Mouse (Mus musculus) hindbrain, embryonic 13.5 days (tissue): Measurements from ENCODE around the gene Mctp1. TPM values are rescaled to one million over a fixed set of nuclear protein-coding genes. Genes with fewer than 3 reads are reported as not detected.
A peak's percentile ranks its signal among the peaks of the same experiment; 100 is the strongest.
"Not testable (repeated sequence)": the region's sequence is repeated elsewhere in the genome, so short reads cannot be mapped to it uniquely, and the experiment has no call there.

Experiments used
- ATAC-seq: fragments of 200-750 bp; cut with Nextera tagmentation; 2 replicates; pipeline ENCODE4 v1.8.0; 2017; ENCODE audit warnings: moderate TSS enrichment; ENCODE audit not compliant: low FRiP score
- H3K27ac ChIP-seq: fragments of 300-500 bp; sonication (generic); 2 replicates; pipeline ENCODE4 v1.5.1; 2015; ENCODE audit warnings: inconsistent platforms, mild to moderate bottlenecking, moderate library complexity
- H3K27me3 ChIP-seq: fragments of 300-500 bp; sonication (generic); 2 replicates; pipeline ENCODE4 v1.6.1; 2015; ENCODE audit warnings: mild to moderate bottlenecking, inconsistent platforms
- H3K36me3 ChIP-seq: fragments of 300-500 bp; sonication (generic); 2 replicates; pipeline ENCODE4 v1.6.1; 2015; ENCODE audit warnings: mild to moderate bottlenecking, inconsistent platforms
- H3K4me1 ChIP-seq: fragments of 300-500 bp; sonication (generic); replicated peaks from 2 replicates; pipeline ENCODE4 v1.6.1; 2015; ENCODE audit warnings: inconsistent platforms
- H3K4me2 ChIP-seq: fragments of 300-500 bp; sonication (generic); 2 replicates; pipeline ENCODE4 v1.6.1; 2015; ENCODE audit warnings: inconsistent platforms, mild to moderate bottlenecking, moderate library complexity
- H3K4me3 ChIP-seq: fragments of 300-500 bp; sonication (generic); 2 replicates; pipeline ENCODE4 v1.5.1; 2015; ENCODE audit warnings: mild to moderate bottlenecking, inconsistent platforms
- H3K9ac ChIP-seq: fragments of 300-500 bp; sonication (generic); 2 replicates; pipeline ENCODE4 v1.6.1; 2015; ENCODE audit warnings: mild to moderate bottlenecking, inconsistent platforms
- H3K9me3 ChIP-seq: fragments of 300-500 bp; sonication (generic); 2 replicates; pipeline ENCODE4 v1.6.1; 2016; ENCODE audit warnings: inconsistent platforms
- WGBS: fragments of 180-500 bp; shearing (Covaris S2); methylation state at CpG from one replicate; pipeline ENCODE4 v1.1.7; 2015; 5-methylcytosine and 5-hydroxymethylcytosine counted together
- polyA plus RNA-seq: library from polyadenylated mRNA; unstranded; fragments of >200 nt; fragmentation: Nextera tagmentation; extraction: Ambion mirVana; gene quantifications from 2 replicates; pipeline ENCODE4 v1.2.1, GENCODE M21; 2015

The Mctp1 gene
- polyA plus RNA-seq, 1 experiment from 2014 or later, result 3.5 TPM

DNA sequence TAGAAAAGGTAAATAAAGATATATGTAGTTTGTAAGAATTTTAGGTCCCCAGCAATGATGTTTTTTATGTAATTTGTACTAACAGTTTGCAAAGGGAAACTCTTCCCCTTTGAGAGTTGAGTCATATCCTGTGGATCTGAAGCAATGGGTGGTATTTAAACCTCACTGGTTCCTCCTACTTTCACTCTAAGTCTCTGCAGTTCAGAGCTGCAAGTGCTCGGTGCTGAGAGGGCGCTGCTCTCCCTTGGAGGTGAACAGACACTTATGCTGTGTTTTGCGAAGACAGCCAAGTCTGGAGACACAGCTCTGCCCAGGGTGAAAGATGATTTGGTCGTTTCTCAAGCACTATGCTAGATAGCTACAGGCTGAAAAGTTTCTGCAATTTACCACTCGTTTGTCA, 195.1 kb downstream of the Mctp1 start:
- Histone ChIP-seq H3K36me3 (no peaks in the 10 kb centered on the region), H3K9ac (no peak overlapping the region), H3K4me3 (no peak overlapping the region), H3K27me3 (no peaks in the 10 kb centered on the region), H3K27ac (no peak overlapping the region), H3K4me2 (no peak overlapping the region), H3K4me1 (no peaks in the 10 kb centered on the region), H3K9me3 (no peaks in the 10 kb centered on the region)
- WGBS, result 47% methylated on average over 5 of the region's 5 CpGs
- no peak for ATAC-seq

DNA sequence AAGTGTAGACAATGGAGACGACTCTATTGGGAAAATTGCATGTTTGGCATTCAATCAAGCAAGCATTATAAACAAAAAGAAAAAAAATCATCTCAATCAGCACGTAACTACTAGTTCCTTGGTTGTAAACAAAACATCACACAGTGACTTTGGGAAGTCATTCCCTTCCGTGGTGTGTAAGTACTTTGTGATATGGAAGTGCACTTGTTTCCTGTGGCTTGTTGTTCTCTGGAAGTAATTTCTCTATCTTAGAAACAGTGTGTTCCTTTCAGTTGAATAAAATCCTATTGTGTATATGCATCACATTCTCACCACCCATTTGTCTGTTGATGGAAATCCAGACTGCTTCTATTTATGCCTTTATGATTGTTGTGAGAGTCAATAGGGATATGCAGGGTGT, 201.1 kb downstream of the Mctp1 start:
- H3K4me3 ChIP-seq, result no peak overlapping the region
- ATAC-seq, result no peak

DNA sequence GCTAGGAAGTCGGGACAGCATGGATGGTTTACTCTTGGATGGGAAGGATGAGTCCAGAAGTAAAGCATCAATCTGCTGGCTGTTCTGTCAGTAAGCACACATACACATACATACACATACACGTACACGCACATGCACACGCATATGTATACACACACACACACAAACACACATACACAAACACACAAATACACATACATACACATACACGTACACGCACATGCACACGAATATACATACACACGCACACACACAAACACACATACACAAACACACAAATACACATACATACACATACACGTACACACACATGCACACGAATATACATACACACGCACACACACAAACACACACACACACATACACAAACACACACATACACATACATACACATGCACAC, 206.4 kb downstream of the Mctp1 start:
- WGBS, result 89% methylated on average over 11 of the region's 11 CpGs
- H3K4me1 ChIP-seq, H3K36me3 ChIP-seq, H3K9me3 ChIP-seq, H3K4me3 ChIP-seq, H3K9ac ChIP-seq, H3K4me2 ChIP-seq, H3K27ac ChIP-seq, H3K27me3 ChIP-seq: not testable (repeated sequence)
- peak; percentile 32; the same call in 1 of the 2 replicates for ATAC-seq

More for the DNA sequence above, 201.1 kb downstream of the Mctp1 start:
- Histone ChIP-seq H3K4me1 (no peaks in the 10 kb centered on the region), H3K27ac (no peak overlapping the region), H3K9ac (no peak overlapping the region), H3K4me2 (no peak overlapping the region), H3K36me3 (no peaks in the 10 kb centered on the region), H3K27me3 (no peaks in the 10 kb centered on the region), H3K9me3 (no peaks in the 10 kb centered on the region)
- 83% methylated on average over 3 of the region's 3 CpGs for WGBS

DNA sequence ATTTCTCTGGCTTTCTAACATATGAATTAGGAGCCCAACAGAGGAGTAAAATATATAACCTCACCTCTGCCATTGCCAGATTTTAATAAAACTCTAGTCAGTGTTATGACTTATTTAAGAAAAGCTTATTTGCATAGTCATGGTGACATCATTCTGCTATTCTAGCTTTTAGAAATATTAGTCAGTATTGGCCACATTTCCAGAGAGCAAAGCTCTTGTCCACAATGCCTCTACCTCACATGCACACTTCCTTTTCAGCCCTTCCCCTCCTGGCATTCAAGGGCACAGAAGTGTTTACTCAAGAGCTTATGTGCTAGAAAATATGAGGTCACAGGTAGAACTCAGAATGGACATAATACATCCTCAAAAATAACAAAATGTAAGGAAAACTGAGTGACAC, 206.9 kb downstream of the Mctp1 start:
- Histone ChIP-seq H3K36me3 (no peaks in the 10 kb centered on the region), H3K9ac (no peak overlapping the region), H3K27me3 (no peaks in the 10 kb centered on the region), H3K9me3 (no peaks in the 10 kb centered on the region), H3K4me3 (no peak overlapping the region), H3K4me2 (no peak overlapping the region), H3K27ac (no peak overlapping the region), H3K4me1 (no peaks in the 10 kb centered on the region)
- no peak for ATAC-seq

DNA sequence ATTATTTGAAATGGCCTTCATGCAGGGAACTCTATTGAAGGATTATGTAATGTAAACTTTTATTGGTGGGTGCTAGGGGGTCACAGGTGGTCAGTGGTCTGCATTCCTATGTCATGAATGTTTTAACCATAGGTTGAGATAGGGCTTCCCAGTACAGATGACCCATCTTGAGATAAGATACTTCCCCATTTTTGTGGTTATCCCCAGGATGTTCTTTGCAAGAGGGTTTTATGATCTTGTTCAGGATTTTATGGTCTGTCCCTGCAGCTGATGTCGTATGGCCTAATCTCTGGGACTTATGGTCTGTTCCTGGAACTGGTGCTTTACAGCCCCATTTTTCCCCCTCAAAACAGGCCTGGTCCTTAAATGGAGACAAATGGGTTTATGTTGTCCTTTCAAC, 207.4 kb downstream of the Mctp1 start:
- no peak overlapping the region for H3K4me3 ChIP-seq
- no peak for ATAC-seq
- 96% methylated on average over 1 of the region's 1 CpGs for WGBS
- no peaks in the 10 kb centered on the region for H3K4me1 ChIP-seq
- H3K27me3 ChIP-seq, result no peaks in the 10 kb centered on the region
- no peaks in the 10 kb centered on the region for H3K36me3 ChIP-seq
- H3K4me2 ChIP-seq, result no peak overlapping the region
- no peak overlapping the region for H3K27ac ChIP-seq
- no peak overlapping the region for H3K9ac ChIP-seq
- H3K9me3 ChIP-seq, result no peaks in the 10 kb centered on the region

DNA sequence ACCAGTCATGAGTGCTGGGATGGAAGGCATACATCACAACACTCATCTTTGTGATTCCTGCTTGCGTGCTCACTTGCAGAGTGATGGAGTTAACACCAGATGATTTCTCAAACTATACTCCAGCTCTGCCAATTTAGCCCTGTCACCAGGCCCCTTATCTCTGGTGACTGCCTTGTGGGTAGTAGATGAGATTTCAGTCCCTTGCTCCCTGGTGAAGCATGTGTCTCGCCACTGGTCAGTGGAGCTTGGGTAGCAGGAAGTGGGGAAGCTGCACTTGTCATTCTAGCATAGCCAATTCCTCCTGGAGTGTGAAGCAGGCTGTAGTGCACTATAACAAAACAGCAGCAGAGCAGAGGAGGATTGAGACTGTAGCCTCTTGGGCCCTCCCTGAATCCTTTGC, 208.6 kb downstream of the Mctp1 start:
- no peak overlapping the region for H3K4me3 ChIP-seq
- no peaks in the 10 kb centered on the region for H3K27me3 ChIP-seq
- no peak overlapping the region for H3K4me2 ChIP-seq
- H3K9me3 ChIP-seq, result no peaks in the 10 kb centered on the region
- ATAC-seq, result no peak
- WGBS, result 85% methylated on average over 2 of the region's 2 CpGs
- no peak overlapping the region for H3K27ac ChIP-seq
- no peak overlapping the region for H3K9ac ChIP-seq
- H3K36me3 ChIP-seq, result no peaks in the 10 kb centered on the region
- H3K4me1 ChIP-seq, result no peaks in the 10 kb centered on the region

DNA sequence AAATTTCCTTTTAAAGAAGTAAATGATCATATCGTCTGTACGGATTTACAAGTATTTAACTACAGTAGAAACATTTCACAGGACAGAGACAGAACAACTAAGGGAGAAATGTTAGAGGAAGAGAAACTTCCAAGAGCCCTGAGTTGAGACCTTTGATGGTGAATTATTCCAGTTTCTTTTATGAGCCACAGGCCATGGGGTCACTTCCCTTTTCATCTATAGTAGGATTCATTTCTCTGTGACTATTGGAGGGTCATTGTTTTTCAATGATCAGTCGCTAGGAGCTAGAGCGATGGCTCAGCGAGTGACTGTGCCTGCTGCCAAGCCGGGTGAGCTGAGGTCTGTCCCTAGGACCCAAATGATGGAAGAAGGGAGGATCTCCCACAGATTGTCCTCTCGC, 212.7 kb downstream of the Mctp1 start:
- Histone ChIP-seq H3K36me3 (no peaks in the 10 kb centered on the region), H3K27me3 (no peaks in the 10 kb centered on the region), H3K9ac (no peak overlapping the region), H3K9me3 (no peaks in the 10 kb centered on the region), H3K27ac (no peak overlapping the region), H3K4me1 (no peaks in the 10 kb centered on the region), H3K4me2 (no peak overlapping the region), H3K4me3 (no peak overlapping the region)
- WGBS, result 44% methylated on average over 7 of the region's 7 CpGs
- no peak for ATAC-seq

DNA sequence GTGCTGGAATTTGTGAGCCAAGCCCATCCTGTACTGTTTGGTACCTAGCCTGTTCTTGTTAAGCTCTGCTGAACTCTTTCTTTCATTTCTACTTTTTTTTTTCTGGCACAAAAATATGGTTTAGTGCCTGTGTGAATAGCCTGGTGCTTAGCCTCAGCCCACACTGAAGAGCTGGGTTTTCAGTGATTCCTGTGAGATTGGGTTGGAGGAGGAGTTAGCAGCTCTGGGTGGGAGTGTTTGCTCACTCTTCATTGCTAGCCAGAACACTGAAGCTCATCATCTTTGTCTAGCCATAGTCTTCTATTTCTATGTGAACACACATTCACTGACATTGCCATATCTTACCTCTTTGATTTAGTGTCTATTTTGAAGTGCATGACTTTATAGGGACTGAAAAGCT, 225.1 kb downstream of the Mctp1 start:
- no peak for ATAC-seq
- Histone ChIP-seq H3K9me3 (no peaks in the 10 kb centered on the region), H3K4me1 (no peaks in the 10 kb centered on the region)

DNA sequence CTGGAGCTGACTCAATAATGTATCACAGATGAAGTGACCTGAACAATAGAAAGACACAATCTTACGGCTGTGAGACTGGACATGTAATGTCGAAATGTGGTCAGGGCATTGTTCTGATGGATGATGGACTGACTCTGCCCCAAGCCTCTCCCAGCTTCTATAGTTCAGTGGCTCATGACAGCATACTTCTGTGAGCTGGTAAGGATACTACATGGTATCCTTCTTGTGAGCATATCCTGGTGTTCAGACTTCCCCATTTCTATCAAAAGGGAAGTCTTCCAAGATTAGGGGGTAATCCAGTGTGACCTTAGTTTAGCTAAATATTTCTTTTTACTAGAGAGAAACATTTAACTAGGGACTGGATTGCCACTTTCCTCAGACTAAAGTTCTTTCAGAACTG, 227.2 kb downstream of the Mctp1 start:
- Histone ChIP-seq H3K4me2 (no peak overlapping the region), H3K9ac (no peak overlapping the region), H3K4me3 (no peak overlapping the region), H3K9me3 (no peaks in the 10 kb centered on the region), H3K4me1 (no peaks in the 10 kb centered on the region), H3K36me3 (no peaks in the 10 kb centered on the region), H3K27me3 (no peaks in the 10 kb centered on the region), H3K27ac (no peak overlapping the region)
- 64% methylated on average over 2 of the region's 2 CpGs for WGBS
- ATAC-seq, result no peak

More for the DNA sequence above, 225.1 kb downstream of the Mctp1 start:
- Histone ChIP-seq H3K9ac (no peak overlapping the region), H3K4me3 (no peak overlapping the region), H3K27ac (no peak overlapping the region), H3K36me3 (no peaks in the 10 kb centered on the region), H3K4me2 (no peak overlapping the region), H3K27me3 (no peaks in the 10 kb centered on the region)

DNA sequence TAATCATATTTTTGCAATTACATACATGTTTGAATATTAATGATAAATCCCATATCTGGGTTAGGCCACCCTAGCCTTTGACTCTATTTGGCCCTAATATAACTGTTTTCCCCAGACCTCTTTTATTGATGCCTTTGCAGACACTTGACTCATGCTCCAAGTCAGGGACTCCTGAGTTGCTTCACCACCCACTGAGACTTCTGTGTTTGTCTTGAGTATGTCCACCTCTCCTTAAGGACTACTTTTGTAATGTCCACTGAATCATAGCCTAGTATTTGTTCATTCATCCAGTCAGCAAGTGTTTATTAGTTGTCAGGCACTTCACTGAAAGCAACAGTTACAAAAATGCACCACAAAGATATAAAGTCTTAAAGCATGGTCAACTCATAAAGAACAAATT, 235.8 kb downstream of the Mctp1 start:
- ATAC-seq, result no peak
- no peak overlapping the region for H3K27ac ChIP-seq
- H3K4me2 ChIP-seq, result no peak overlapping the region
- no peaks in the 10 kb centered on the region for H3K4me1 ChIP-seq
- H3K36me3 ChIP-seq, result no peaks in the 10 kb centered on the region
- no peak overlapping the region for H3K9ac ChIP-seq
- no peak overlapping the region for H3K4me3 ChIP-seq
- no peaks in the 10 kb centered on the region for H3K9me3 ChIP-seq
- H3K27me3 ChIP-seq, result no peaks in the 10 kb centered on the region

DNA sequence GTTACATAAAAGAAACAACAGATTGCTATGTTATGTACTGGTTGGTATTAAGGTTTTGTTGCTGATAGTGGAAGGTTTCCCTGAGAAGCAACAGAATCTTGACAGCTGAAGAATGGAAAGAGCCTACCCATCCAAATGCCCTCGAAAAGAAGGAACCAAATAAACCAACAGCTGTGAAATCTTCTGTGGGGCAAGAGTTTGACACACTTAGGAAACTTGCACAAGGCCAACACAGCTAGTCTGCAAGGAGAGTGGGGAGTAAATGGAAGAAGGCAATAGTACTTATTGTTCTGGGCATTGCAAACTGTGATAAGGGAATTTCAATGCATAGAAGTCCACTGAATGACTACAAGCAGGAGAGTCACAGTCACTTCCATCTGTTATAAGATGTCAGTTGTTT, 236.2 kb downstream of the Mctp1 start:
- Histone ChIP-seq H3K4me3 (no peak overlapping the region), H3K27ac (no peak overlapping the region), H3K9ac (no peak overlapping the region), H3K9me3 (no peaks in the 10 kb centered on the region), H3K36me3 (no peaks in the 10 kb centered on the region), H3K27me3 (no peaks in the 10 kb centered on the region), H3K4me1 (no peaks in the 10 kb centered on the region), H3K4me2 (no peak overlapping the region)
- no peak for ATAC-seq
- 67% methylated on average over 1 of the region's 1 CpGs for WGBS

DNA sequence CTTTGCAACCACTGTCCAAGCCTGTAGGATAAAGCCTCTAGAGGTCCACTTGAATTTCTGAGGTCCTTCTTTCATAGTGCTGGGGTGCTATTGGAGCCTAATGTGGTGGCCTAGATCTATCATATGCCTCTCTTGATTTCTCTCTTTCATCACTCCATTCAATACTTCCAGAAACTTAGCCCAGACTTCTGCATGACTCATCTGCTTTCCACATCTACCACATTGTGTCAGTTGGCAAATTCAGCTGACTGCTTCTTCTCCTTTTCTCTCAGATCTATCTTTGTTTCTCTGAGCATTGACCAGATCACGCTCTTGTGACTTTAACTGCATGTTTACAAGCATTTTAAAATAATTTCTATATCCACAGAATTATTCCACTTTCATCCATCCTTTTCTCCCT, 249.4 kb downstream of the Mctp1 start:
- Histone ChIP-seq H3K4me3 (no peak overlapping the region), H3K9me3 (no peaks in the 10 kb centered on the region), H3K4me1 (no peaks in the 10 kb centered on the region), H3K27me3 (no peaks in the 10 kb centered on the region), H3K4me2 (no peak overlapping the region), H3K27ac (no peak overlapping the region), H3K9ac (no peak overlapping the region), H3K36me3 (no peaks in the 10 kb centered on the region)
- 97% methylated on average over 1 of the region's 1 CpGs for WGBS
- ATAC-seq, result no peak

DNA sequence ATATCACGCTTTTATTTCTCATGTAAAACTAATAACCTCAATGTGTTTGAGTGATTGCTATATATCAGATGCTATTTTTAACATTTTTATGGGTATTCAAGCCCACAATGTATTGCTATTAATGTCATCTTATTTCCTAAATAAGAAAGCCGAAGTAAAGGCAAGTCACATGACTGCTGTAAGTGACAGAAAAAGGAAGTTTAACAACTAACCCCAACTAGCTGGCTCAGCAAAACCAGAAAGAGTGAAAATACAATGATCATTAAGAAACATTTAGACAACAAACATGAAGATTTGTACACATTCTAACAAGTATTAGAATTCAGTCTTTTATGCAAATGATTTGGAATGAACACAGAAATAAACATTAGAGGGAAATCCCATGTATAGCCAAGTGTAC, 253.9 kb downstream of the Mctp1 start:
- Histone ChIP-seq H3K9ac (no peak overlapping the region), H3K4me2 (no peak overlapping the region), H3K4me1 (no peaks in the 10 kb centered on the region), H3K9me3 (no peaks in the 10 kb centered on the region), H3K4me3 (no peak overlapping the region), H3K36me3 (no peaks in the 10 kb centered on the region), H3K27me3 (no peaks in the 10 kb centered on the region), H3K27ac (no peak overlapping the region)
- WGBS, result 88% methylated on average over 2 of the region's 2 CpGs
- no peak for ATAC-seq

DNA sequence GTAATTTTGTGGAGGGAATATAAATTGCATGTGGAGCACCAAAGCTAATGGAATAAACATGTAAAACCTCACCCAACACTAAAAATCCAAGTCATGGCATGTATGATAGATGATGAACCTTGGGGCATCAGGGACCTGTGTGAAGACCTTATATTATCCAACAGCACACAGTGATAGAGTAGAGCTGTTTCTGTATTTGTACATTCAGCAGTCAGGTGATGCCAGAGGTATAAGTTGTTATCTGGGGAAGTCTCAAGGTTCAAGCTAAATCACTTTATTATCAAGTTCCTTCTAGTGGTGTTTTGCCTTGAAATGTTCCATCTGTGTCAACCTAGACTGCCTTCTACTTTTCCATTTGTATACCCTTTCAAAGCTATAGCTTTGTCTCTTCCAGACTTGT, 275.2 kb downstream of the Mctp1 start:
- H3K36me3 ChIP-seq, result no peaks in the 10 kb centered on the region
- H3K4me3 ChIP-seq, result no peak overlapping the region
- no peaks in the 10 kb centered on the region for H3K27me3 ChIP-seq
- no peaks in the 10 kb centered on the region for H3K4me1 ChIP-seq
- H3K27ac ChIP-seq, result no peak overlapping the region
- no peak for ATAC-seq
- no peaks in the 10 kb centered on the region for H3K9me3 ChIP-seq
- H3K9ac ChIP-seq, result no peak overlapping the region
- H3K4me2 ChIP-seq, result no peak overlapping the region
